Mouse (Mus musculus): ENCODE results near the gene Rprd1b. TPM values are rescaled to one million over a fixed set of nuclear protein-coding genes. Genes with fewer than 3 reads are reported as not detected.

Rprd1b gene
- polyA plus RNA-seq, 1 experiment: 17.0 TPM

- TF ChIP-seq POLR2A (IDR thresholded peaks at IDR 0.05; ENCODE audit: borderline replicate concordance, extremely low read depth, low read depth, low read length): no peak
- no peak for TF ChIP-seq CTCF (IDR thresholded peaks at IDR 0.05; ENCODE audit: insufficient read depth, low read length)
- 73% methylated on average over 6 of the region's 6 CpGs for WGBS
- Histone ChIP-seq H3K4me3 (replicated peaks; ENCODE audit: extremely low read depth, low read depth, low read length) (no peak overlapping the region), H3K4me1 (ENCODE audit: control insufficient read depth, insufficient read depth, low read length) (peaks cover 17% of the 10 kb centered on the region)
- DNase-seq: no peak
Observed at GRCm38 (mm10) chr2:158133050-158133449, 104.8 kb downstream of the Rprd1b start.

DNA sequence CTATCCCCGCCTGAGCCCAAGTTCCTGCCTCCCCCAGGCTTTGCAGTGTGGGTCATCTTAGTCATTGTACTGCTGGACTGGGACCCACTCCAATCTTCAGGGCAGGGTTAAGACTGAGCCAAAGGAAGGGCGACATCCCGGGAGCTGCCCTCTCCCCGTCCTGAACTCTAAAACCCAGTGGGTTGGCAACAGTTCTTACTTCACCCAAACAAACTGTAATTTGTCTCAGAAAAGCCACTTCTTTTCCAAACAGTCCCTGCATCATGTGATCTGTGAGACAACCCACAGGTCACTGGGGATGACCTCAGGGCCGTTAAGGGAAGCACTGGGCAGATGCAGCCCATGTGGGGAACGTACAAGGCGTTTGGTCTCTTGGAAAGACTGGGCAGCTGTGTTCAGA is 107.9 kb downstream of the Rprd1b start:
- H3K4me3 ChIP-seq (replicated peaks; ENCODE audit: extremely low read depth, low read depth, low read length): no peak overlapping the region
- H3K4me1 ChIP-seq (ENCODE audit: control insufficient read depth, insufficient read depth, low read length): peaks cover 33% of the 10 kb centered on the region
- TF ChIP-seq CTCF (IDR thresholded peaks at IDR 0.05; ENCODE audit: insufficient read depth, low read length) (no peak), POLR2A (IDR thresholded peaks at IDR 0.05; ENCODE audit: borderline replicate concordance, extremely low read depth, low read depth, low read length) (no peak)
- WGBS: 24% methylated on average over 7 of the region's 7 CpGs
- DNase-seq: peak; percentile 53

DNA sequence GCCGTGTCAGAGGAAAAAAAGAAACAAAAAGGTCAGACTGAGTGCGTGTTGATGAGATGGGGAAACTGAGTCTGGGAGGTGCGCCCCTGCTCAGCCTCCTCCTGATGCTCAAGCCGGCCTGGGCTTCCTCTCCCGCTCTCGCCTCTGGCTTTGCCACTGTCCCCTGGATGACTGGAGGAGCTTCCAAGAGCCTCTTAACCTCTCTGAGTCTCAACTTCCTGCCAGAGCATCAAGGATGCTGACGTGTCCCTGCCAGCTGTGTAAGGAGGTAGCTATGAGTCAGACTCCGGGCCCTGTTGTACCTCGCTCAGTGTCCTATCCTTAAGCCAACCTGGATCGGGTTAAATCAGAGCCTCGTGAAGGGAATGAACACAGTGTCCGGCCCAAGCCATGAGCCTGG is 109.5 kb downstream of the Rprd1b start:
- Histone ChIP-seq H3K4me3 (replicated peaks; ENCODE audit: extremely low read depth, low read depth, low read length) (no peak overlapping the region), H3K4me1 (ENCODE audit: control insufficient read depth, insufficient read depth, low read length) (peaks cover 44% of the 10 kb centered on the region)
- no peak for DNase-seq
- TF ChIP-seq CTCF (IDR thresholded peaks at IDR 0.05; ENCODE audit: insufficient read depth, low read length): no peak
- TF ChIP-seq POLR2A (IDR thresholded peaks at IDR 0.05; ENCODE audit: borderline replicate concordance, extremely low read depth, low read depth, low read length): no peak
- 68% methylated on average over 12 of the region's 12 CpGs for WGBS

DNA sequence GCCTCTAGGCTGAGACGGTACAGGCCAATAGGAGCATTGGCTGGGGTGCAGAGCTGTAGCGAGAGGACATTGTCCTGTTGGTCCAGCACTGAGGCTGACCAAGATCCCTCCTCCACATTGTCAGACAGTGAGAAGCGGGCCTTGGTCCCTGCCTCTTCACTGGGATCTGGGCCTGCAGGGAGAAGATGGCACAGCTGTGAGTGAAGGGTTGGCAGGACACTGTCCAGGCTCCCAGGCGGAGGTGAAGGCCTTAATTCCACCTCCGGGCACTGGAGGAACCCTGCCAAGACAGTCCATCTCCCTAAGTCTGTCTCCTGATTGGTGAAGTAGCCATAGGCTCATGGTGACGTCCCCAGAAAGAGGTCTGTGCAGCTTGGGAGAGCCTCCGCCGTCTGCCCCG is 110.5 kb downstream of the Rprd1b start:
- Histone ChIP-seq H3K4me1 (ENCODE audit: control insufficient read depth, insufficient read depth, low read length) (peaks cover 50% of the 10 kb centered on the region), H3K4me3 (replicated peaks; ENCODE audit: extremely low read depth, low read depth, low read length) (no peak overlapping the region)
- DNase-seq: no peak
- WGBS: 87% methylated on average over 9 of the region's 9 CpGs
- TF ChIP-seq POLR2A (IDR thresholded peaks at IDR 0.05; ENCODE audit: borderline replicate concordance, extremely low read depth, low read depth, low read length) (no peak), CTCF (IDR thresholded peaks at IDR 0.05; ENCODE audit: insufficient read depth, low read length) (no peak)

DNA sequence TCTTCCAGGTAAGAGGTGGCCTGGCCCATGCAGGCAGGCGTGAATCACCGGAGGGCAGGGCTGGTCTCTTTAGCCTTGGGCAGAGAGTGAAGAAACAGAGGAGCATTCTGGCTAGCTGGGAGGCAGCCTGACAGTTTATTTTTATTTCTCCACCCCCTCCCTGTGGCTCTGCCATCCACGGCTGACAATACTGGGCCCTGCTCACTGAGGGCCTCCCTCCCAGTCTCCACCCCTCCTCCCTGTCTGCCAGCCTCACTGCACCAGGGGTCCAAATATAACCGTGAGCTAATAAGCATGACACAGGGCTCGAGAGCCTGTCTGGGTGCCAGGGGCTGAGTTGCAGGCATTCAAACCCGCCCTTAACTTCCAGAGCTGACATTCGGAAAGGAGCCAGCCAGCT is 111.3 kb downstream of the Rprd1b start:
- H3K4me1 ChIP-seq (ENCODE audit: control insufficient read depth, insufficient read depth, low read length): peaks cover 54% of the 10 kb centered on the region
- 16% methylated on average over 7 of the region's 7 CpGs for WGBS
- no peak overlapping the region for H3K4me3 ChIP-seq (replicated peaks; ENCODE audit: extremely low read depth, low read depth, low read length)
- peak; percentile 72 for DNase-seq
- TF ChIP-seq CTCF (IDR thresholded peaks at IDR 0.05; ENCODE audit: insufficient read depth, low read length) (no peak), POLR2A (IDR thresholded peaks at IDR 0.05; ENCODE audit: borderline replicate concordance, extremely low read depth, low read depth, low read length) (no peak)

- DNase-seq: no peak
- WGBS: 49% methylated on average over 5 of the region's 5 CpGs
- Histone ChIP-seq H3K4me3 (replicated peaks; ENCODE audit: extremely low read depth, low read depth, low read length) (no peak overlapping the region), H3K4me1 (ENCODE audit: control insufficient read depth, insufficient read depth, low read length) (peaks cover 51% of the 10 kb centered on the region)
- TF ChIP-seq CTCF (IDR thresholded peaks at IDR 0.05; ENCODE audit: insufficient read depth, low read length) (no peak), POLR2A (IDR thresholded peaks at IDR 0.05; ENCODE audit: borderline replicate concordance, extremely low read depth, low read depth, low read length) (no peak)
Observed at GRCm38 (mm10) chr2:158140664-158141063, 112.4 kb downstream of the Rprd1b start.

- Histone ChIP-seq H3K4me3 (replicated peaks; ENCODE audit: extremely low read depth, low read depth, low read length) (no peak overlapping the region), H3K4me1 (ENCODE audit: control insufficient read depth, insufficient read depth, low read length) (peaks cover 47% of the 10 kb centered on the region)
- no peak for TF ChIP-seq POLR2A (IDR thresholded peaks at IDR 0.05; ENCODE audit: borderline replicate concordance, extremely low read depth, low read depth, low read length)
- no peak for TF ChIP-seq CTCF (IDR thresholded peaks at IDR 0.05; ENCODE audit: insufficient read depth, low read length)
- DNase-seq: no peak
- 52% methylated on average over 7 of the region's 7 CpGs for WGBS
Observed at GRCm38 (mm10) chr2:158141271-158141670, 113.0 kb downstream of the Rprd1b start.

DNA sequence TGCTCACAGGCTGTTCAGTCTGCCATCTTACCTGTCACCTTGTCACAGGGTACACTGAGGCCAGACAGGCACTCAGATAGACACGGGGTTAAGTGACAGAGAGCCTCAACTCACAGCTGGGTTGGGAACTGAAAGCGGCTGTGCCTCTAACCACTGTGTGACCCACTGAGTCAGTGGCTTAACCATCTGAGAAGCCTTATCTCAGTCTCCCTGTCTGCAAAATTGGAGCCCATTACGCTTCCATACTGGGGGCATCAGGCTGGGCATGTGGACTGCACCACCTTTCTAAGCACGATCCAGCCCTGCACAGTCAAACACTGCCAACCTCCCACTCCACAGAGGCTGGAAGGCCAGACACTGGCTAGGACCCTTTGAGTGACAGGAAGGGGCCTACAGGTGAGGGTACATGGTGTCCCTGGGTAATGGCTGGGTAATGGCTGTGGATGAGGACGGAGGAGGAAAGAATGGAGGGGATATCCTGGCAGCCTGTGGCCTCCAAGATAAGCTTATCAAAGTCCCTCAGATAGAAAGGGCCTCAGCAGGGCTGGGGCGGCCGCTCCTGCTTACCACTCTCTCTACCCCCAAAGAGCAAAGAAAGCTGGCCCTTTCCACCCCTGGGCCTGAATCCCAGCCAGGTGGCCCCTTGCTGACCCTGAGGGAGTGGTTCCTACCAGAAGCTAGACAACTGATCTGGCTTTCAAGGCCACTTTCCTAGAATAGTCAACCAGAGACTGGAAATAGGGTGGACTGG is 113.6 kb downstream of the Rprd1b start:
- 51% methylated on average over 7 of the region's 7 CpGs for WGBS

DNA sequence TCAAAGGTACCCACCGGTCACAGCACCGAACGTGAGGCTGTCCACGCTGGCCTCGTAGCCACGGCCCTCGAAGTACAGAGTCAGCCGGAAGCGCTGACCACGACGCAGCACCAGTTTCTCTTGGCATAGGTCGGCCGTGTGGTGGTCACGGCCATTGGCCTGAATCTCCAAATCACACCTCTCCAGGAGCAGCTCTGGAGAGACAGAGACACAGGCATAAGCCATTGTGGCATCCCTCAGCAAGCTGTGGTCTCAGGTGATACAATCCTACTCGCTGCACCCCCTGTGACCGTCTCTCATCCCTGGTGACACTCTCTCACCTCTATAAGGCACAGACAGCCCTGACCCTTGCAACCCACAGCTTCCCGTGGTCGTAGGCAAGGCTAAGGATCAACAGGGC is 114.7 kb downstream of the Rprd1b start:
- no peak overlapping the region for H3K4me3 ChIP-seq (replicated peaks; ENCODE audit: extremely low read depth, low read depth, low read length)
- 86% methylated on average over 18 of the region's 18 CpGs for WGBS
- DNase-seq: no peak
- TF ChIP-seq CTCF (IDR thresholded peaks at IDR 0.05; ENCODE audit: insufficient read depth, low read length): no peak
- TF ChIP-seq POLR2A (IDR thresholded peaks at IDR 0.05; ENCODE audit: borderline replicate concordance, extremely low read depth, low read depth, low read length): no peak
- H3K4me1 ChIP-seq (ENCODE audit: control insufficient read depth, insufficient read depth, low read length): peaks cover 43% of the 10 kb centered on the region

More for the DNA sequence above, 113.6 kb downstream of the Rprd1b start:
- Histone ChIP-seq H3K4me3 (replicated peaks; ENCODE audit: extremely low read depth, low read depth, low read length) (no peak overlapping the region), H3K4me1 (ENCODE audit: control insufficient read depth, insufficient read depth, low read length) (peaks cover 47% of the 10 kb centered on the region)
- TF ChIP-seq CTCF (IDR thresholded peaks at IDR 0.05; ENCODE audit: insufficient read depth, low read length) (no peak), POLR2A (IDR thresholded peaks at IDR 0.05; ENCODE audit: borderline replicate concordance, extremely low read depth, low read depth, low read length) (no peak)
- DNase-seq: no peak

DNA sequence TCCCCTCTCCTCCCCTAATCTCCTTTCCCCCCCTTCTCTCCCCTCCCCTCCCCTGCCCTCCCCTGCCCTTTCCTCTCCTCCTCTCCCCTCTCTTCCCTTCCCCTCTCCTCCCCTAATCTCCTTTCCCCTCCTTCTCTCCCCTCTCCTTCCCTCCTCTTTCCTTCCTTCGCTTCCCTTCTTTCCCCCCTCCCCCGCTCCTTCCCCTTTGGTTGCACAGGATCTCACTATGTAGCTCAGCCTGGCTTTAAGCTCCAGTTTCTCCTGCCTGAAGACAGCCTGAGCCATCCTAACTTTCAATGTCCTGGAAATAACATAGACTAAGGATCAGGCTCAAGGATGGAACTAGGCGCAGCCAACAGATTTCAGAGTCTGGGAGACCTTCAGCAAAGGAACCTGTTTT is 115.5 kb downstream of the Rprd1b start:
- H3K4me3 ChIP-seq (replicated peaks; ENCODE audit: extremely low read depth, low read depth, low read length): peak overlapping the region; percentile 1
- no peak for DNase-seq
- peaks cover 42% of the 10 kb centered on the region for H3K4me1 ChIP-seq (ENCODE audit: control insufficient read depth, insufficient read depth, low read length)
- TF ChIP-seq POLR2A (IDR thresholded peaks at IDR 0.05; ENCODE audit: borderline replicate concordance, extremely low read depth, low read depth, low read length) (no peak), CTCF (IDR thresholded peaks at IDR 0.05; ENCODE audit: insufficient read depth, low read length) (no peak)
- 56% methylated on average over 3 of the region's 3 CpGs for WGBS

Data from lung, adult 2 months (tissue).